Mouse (Mus musculus): ENCODE results near the gene Nhp2.

- TF ChIP-seq CTCF (conservative IDR thresholded peaks at IDR 0.05; ENCODE audit: low read length) (no peak), POU5F1 (IDR thresholded peaks at IDR 0.05; ENCODE audit: borderline replicate concordance, low read length) (no peak)
Measured at GRCm38 (mm10) chr11:51661867-51662365, 42.4 kb downstream of the Nhp2 start.

Data from E14TG2a.4 (cell line).